Mouse (Mus musculus): ENCODE results near the gene Fam71e1.
A peak's percentile ranks its signal among the peaks of the same experiment; 100 is the strongest.

The Fam71e1 gene

GRCm38 (mm10) chr7:44470696-44471612 is 25.4 kb upstream of the Fam71e1 start:
- no peak for DNase-seq (ENCODE audit: low spot score in 2 of 2)

- no peak for DNase-seq (ENCODE audit: low spot score in 2 of 2)
Observed at GRCm38 (mm10) chr7:44471880-44472557, 24.4 kb upstream of the Fam71e1 start.

- no peak for DNase-seq (ENCODE audit: low spot score in 2 of 2)
Observed at GRCm38 (mm10) chr7:44472558-44472885, 23.9 kb upstream of the Fam71e1 start.

GRCm38 (mm10) chr7:44472961-44473646 is 23.3 kb upstream of the Fam71e1 start:
- no peak for DNase-seq (ENCODE audit: low spot score in 2 of 2)

DNA sequence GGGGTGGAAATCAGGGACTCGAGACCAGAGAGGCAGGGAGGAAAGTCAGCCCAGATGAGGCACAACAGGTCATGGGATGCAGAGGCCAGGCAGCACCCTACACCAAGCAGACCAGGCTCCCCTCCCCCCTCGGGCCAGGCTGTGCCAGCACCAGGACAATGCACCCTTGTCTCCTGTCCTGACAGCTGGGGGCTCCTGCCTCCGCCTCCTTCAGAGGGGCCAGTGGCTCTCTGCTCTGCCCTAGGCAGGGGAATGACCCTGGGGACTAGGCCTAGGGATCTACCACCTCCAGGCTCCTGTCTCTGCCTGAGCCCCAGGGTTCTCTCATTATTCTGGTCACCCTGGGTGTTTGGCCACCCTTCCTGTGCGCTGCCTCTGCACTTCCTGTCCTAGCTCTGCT is 22.0 kb upstream of the Fam71e1 start:
- DNase-seq (ENCODE audit: low spot score in 2 of 2) = no peak

- DNase-seq (ENCODE audit: low spot score in 2 of 2) = no peak
Observed at GRCm38 (mm10) chr7:44475046-44475614, 21.3 kb upstream of the Fam71e1 start.

DNA sequence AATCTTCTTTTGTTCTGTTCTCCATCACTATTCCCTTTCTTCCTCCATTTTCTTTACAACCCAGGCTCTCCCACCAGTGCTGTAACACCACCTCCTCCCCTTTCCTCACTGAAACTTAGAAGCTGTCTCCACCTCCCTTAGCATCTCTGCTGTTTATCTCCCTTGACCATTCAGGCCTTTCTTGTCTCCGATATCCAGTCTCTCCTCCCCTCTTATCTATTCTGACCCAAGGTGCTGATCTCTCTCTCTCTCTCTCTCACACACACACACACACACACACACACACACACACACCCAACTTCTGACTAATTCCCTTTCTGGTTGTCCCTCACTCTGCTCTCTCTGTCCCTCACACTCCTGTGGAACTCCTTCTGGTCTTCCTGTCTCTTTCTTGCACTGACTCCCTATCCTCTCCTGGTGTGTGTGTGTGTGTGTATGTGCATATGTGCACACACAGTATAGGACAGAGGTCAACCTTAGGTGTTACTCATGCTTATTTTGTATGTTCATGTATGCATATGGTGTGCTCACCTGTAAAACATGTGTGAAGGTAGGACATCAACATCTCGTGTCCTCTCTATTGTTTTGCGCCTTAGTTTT is 13.4 kb upstream of the Fam71e1 start:
- no peak for DNase-seq (ENCODE audit: low spot score in 2 of 2)

DNA sequence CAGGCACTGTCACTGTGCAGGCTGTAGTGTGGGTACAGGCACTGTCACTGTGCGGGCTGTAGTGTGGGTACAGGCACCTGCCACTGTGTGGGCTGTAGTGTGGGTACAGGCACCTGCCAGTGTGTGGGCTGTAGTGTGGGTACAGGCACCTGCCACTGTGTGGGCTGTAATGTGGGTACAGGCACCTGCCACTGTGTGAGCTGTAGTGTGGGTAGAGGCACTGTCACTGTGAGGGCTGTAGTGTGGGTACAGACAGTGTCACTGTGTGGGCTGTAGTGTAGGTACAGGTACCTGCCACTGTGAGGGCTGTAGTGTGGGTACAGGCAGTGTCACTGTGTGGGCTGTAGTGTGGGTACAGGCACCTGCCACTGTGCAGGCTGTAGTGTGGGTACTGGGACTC is 12.3 kb upstream of the Fam71e1 start:
- DNase-seq (ENCODE audit: low spot score in 2 of 2) = no peak

DNA sequence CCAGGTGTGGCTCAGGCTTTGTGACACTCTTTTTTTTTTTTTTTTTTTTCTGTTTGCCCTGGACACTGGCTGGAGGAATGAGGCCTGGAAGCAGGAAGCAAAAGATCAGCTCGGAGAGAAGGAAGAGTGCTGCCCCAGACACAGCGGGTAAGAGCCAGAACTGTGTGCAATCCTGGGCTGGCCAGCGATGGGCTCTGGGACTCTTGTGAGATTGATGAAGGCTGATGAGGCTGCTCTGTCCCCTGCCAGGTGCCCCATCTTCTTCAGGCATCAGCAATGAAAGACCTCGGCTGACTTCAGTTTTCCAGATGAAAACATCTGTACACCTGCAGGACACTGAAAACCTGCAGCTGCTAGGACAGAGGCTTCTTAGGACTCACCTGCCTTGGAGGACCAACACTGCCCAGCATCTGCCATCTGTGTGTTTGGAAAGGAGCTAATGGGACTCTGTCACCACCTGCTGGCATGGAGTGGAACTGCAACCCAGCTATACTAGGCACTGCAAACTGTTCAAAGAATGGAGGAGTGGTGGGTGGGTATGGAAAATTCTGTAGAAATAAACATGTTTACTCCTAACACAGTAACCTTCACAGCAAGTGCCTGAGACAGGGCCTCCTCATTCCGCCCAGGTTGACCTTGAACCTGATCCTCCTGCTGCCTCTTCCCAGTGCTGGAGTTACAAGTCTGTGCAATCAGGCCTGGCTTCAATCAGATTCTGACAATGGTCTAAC is 11.4 kb upstream of the Fam71e1 start:
- DNase-seq (ENCODE audit: low spot score in 2 of 2) = peak; percentile 40 to 55

DNA sequence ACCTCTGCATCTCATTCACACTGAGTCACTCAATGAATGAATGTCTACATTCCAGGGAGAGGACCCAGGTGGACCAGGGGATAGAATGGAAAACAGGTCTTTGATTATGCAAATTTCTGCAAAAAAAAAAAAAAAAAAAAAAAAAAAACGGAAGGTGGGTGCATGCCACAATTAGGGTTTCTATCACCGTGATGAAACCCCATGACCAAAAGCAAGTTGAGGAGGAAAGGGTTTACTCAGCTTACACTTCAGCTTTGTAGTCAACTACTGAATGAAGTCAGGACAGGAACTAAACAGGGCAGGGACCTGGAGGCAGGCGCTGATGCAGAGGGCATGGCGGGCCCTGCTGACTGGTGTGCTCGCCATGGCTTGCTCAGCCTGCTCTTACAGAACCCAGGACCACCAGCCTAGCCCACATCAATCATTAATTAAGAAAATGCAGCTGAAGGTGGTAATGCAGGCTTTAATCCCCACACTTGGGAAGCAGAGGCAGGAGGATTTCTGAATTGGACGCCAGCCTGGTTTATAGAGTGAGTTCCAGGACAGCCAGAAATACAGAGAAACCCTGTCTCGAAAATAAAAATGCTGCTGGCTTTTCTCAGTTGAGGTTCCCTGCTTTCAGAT is 10.7 kb upstream of the Fam71e1 start:
- no peak for DNase-seq (ENCODE audit: low spot score in 2 of 2)

DNA sequence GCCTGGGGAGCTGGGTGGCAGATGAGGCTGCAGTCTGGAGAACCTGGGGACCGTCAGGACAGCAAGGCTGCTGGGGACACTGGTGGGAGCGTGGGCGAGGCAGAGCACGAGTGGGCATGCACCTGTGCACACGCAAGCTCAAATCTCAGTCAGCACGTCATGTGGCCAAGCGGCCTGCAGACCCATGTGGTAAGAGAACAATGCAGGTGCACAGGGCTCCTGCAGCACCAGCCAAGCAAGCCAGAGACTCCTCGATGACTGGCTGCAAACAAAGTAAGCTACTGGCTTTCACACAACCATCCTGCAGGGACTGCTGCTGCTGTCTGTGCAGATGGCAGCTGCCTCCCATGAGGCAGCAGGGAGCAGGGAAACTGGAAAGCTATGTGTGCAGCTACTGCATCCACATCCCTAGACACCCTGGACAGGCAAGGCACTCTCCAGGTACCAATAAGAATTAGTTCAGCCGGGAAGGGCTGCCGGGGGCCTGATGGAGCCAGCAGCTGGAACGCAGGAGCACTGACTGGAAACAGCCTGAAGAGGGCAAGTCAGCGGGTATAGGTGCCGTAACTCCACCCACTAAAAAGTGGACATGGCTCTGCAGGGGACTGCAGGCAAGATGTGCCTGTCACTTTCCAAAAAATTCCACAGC is 9.3 kb upstream of the Fam71e1 start:
- no peak for DNase-seq (ENCODE audit: low spot score in 2 of 2)

DNA sequence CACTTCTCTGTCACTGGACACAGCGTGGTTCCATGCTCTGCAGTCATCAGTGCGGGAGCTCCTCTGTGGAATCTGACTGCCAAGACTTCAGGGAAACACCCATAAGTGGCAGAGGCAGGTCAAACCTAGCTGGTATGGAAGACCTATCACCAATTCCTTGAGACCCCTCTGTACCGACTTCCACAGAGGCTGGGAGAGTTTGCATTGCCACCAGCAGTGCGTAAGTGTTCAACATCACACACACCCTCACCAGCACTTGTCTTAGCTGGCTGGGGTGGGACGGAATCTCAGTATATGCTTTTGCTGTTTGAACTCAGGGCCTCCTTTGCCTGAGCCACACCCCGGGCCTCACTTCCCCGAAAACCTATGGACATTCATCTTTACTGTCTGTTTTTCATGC is 8.4 kb upstream of the Fam71e1 start:
- no peak for DNase-seq (ENCODE audit: low spot score in 2 of 2)

DNA sequence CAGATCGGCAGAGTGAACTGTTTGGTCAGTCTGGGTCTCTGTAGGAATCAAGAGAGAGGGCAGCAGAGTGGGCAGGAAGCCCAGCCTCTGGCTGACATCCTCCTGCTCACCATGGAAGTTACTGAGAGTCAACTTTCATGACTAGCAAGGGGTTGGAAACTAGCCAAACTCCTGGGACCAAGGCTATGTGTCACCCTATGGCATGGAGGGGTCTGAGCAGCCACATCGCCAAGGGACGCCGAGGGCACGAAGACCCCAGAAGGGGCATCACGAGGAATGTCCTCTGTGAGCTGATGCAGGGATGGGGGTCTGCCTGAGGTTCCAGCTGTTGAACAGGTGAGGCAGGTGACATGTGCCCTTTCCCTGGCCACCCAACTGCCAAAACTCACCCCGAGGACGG is 7.8 kb upstream of the Fam71e1 start:
- DNase-seq (ENCODE audit: low spot score in 2 of 2) = no peak

- DNase-seq (ENCODE audit: low spot score in 2 of 2) = no peak
Observed at GRCm38 (mm10) chr7:44490281-44490680, 6.1 kb upstream of the Fam71e1 start.

- no peak for DNase-seq (ENCODE audit: low spot score in 2 of 2)
Observed at GRCm38 (mm10) chr7:44491391-44491790, 5.0 kb upstream of the Fam71e1 start.

DNA sequence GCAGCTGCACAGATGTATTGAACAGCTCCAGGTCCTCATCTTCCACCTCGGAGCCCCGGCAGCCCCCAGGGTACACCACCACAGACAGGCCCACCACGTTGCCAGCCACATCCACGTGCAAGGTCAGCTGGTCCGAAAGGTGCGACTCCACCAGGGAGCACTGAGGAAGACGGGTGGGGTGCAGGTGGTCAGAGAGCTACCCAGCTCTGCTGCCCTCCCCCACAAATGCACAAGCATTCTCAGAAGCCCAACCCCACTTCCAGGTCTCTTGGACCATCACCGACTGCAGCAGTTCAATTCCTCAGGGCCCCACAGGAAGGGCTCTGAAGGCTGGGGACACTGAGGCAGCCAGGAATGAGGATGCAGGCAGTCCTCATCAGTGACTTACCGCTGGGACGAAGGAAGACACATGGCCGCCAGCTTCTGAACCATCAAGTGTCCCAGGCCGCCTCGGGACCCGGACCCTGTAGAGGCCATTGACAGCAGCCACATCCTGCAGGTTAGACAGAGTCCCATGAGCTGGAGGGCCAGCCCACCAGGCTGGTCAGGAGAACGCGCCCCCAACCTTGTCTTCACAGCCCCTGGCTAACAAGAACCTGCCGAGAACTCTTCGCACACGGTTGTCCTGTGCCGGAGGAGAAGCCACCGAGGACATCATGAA is 4.1 kb upstream of the Fam71e1 start:
- DNase-seq (ENCODE audit: low spot score in 2 of 2) = no peak

DNA sequence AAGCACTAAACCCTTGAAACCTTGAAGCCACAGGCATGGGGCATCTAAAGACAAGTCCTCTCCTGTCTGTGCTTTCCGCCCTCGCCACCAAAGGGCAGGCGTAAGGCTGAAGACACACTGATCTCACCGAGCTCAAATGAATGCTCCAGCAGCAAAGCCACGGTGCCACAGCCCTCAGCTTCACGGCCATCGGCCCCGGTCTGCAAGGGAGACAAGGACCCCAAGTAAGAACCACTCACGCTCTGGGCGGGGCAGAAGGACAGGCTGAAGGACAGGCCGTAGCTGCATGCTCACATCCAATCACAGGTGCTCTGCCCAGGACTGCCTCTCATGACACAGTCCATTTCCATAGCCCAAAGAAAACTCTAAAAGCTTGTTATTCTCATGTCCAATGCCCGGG is 1.7 kb upstream of the Fam71e1 start:
- DNase-seq (ENCODE audit: low spot score in 2 of 2) = no peak

DNA sequence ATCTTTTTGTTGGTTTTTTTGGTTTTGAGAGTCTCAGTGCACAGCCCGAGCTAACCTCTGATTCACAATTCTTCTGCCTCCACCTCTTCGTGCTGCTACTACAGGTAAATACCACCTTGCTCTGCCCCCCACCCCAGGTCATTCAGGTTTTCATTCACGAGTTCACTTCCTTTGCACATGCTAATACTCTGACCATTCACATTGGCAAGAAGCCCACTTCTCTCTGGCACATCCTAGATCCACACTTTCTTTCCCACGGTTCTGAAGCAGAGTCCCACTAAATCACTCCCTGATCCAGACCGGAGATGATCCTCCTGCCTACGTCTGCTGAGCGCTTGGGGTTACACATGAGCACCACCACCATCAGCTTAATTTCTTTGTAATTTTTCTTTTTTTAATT is 1.3 kb upstream of the Fam71e1 start:
- no peak for DNase-seq (ENCODE audit: low spot score in 2 of 2)

DNA sequence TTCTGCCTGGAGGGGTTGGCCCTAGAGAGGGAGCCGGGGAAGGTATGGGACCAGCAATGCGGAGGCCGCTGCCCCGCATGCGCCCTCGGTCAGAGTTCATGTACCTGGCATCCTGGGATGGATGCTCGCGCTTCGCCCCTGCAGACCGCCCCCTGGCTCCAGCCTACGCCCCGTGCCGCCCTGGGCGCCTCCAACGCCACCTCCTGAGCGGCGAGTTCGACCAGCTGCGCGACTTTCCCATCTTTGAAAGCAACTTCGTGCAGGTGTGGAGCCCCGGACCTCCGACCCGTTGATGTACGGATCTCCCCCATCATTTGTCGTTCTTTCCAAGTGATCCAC is 359 bp downstream of the Fam71e1 start:
- DNase-seq (ENCODE audit: low spot score in 2 of 2) = no peak

Data from urinary bladder, adult 18-20 months (tissue).